ENCODE assay signal across 8 mouse cellular contexts in genomic region chr13:83731481-83732006, GRCm38 (mm10).
A peak's percentile ranks its signal among the peaks of the same experiment; 100 is the strongest.
DNase-seq lines count a peak whose midpoint lies in the region; ATAC-seq and TF ChIP-seq lines count a peak whose summit lies in the region.

No protein-coding gene starts in this region.

- TF ChIP-seq CTCF in heart, adult 2 months (IDR thresholded peaks at IDR 0.05): no peak
- TF ChIP-seq CTCF in testis, adult 2 months (IDR thresholded peaks at IDR 0.05; ENCODE audit: control insufficient read depth, insufficient read depth, insufficient replicate concordance, low read depth, low read length): no peak

- H3K9ac ChIP-seq in heart, adult 2 months (ENCODE audit: low read depth, low read length): no peak overlapping the region
- H3K9ac ChIP-seq in limb, embryonic 15.5 days: no peak overlapping the region

- no peaks in the 10 kb centered on the region; the same call in 1 of the 2 replicates for H3K4me1 ChIP-seq in heart, adult 2 months (ENCODE audit: control insufficient read depth, insufficient read depth, low read length)
- peaks cover 18% of the 10 kb centered on the region for H3K4me1 ChIP-seq in testis, adult 2 months (ENCODE audit: control insufficient read depth, insufficient read depth, low read length)
- H3K4me1 ChIP-seq in limb, embryonic 15.5 days: peaks cover 35% of the 10 kb centered on the region

- DNase-seq in heart, adult 2 months: no peak
- no peak for DNase-seq in heart, adult 9 months (ENCODE audit: low spot score in 2 of 2)
- DNase-seq in testis, postnatal 14 days (ENCODE audit: low spot score): no peak
- peak; percentile 57 for DNase-seq in testis, postnatal 10 days (ENCODE audit: low spot score)
- DNase-seq in urinary bladder, postnatal 36 days (ENCODE audit: low spot score in 2 of 2): no peak
- DNase-seq in adrenal gland, postnatal 36 days: no peak

- peak overlapping the region; percentile 55; the same call in 1 of the 2 replicates for H3K4me3 ChIP-seq in heart, adult 2 months
- peak overlapping the region; percentile 84 for H3K4me3 ChIP-seq in testis, adult 2 months (ENCODE audit: control insufficient read depth, low read depth, low read length)
- peak overlapping the region; percentile 63 for H3K4me3 ChIP-seq in limb, embryonic 15.5 days

- peak overlapping the region; percentile 94 for H3K4me2 ChIP-seq in limb, embryonic 15.5 days

- TF ChIP-seq EP300 in heart, adult 2 months (IDR thresholded peaks at IDR 0.05; ENCODE audit: insufficient read depth, low read depth, low read length): no peak

- WGBS in heart, adult 2 months: 2% methylated on average over 10 of the region's 10 CpGs
- WGBS in limb, embryonic 15.5 days: 1% methylated on average over 9 of the region's 10 CpGs

- intact Hi-C loops in heart, adult 2 months (cut with DNase I): loop anchor here (5.0 to 10.0 kb wide), 2 partner anchors 493 to 616 kb away; partner anchors contain the start of gene Tmem161b

- no peaks in the 10 kb centered on the region for H3K79me2 ChIP-seq in heart, adult 2 months (replicated peaks; ENCODE audit: control insufficient read depth, insufficient read depth, low read length)

- ATAC-seq in limb, embryonic 15.5 days (ENCODE audit: insufficient number of reproducible peaks, low FRiP score, low TSS enrichment, low read depth): no peak; the same call in 1 of the 2 replicates

- no peak overlapping the region for H3K27ac ChIP-seq in heart, adult 2 months
- no peak overlapping the region for H3K27ac ChIP-seq in testis, adult 2 months (ENCODE audit: control insufficient read depth, insufficient read depth, low read depth, low read length)
- no peak overlapping the region for H3K27ac ChIP-seq in limb, embryonic 15.5 days

- no peaks in the 10 kb centered on the region for H3K9me3 ChIP-seq in limb, embryonic 15.5 days

- H3K27me3 ChIP-seq in heart, adult 2 months (ENCODE audit: control insufficient read depth, insufficient read depth, low read length): peaks cover 34% of the 10 kb centered on the region
- 0 out of 2 replicates have a peak, but pooled peaks cover 6% of the 10 kb centered on the region for H3K27me3 ChIP-seq in testis, adult 2 months (ENCODE audit: control insufficient read depth, insufficient read depth, low read length)
- peaks cover 83% of the 10 kb centered on the region for H3K27me3 ChIP-seq in limb, embryonic 15.5 days

- no peak for TF ChIP-seq POLR2A in heart, adult 2 months (IDR thresholded peaks at IDR 0.05; ENCODE audit: insufficient read depth, low read depth, low read length)
- no peak for TF ChIP-seq POLR2A in testis, adult 2 months (IDR thresholded peaks at IDR 0.05; ENCODE audit: control insufficient read depth, low read depth, low read length)

- H3K36me3 ChIP-seq in heart, adult 2 months (ENCODE audit: control insufficient read depth, insufficient read depth, low read length): no peaks in the 10 kb centered on the region
- H3K36me3 ChIP-seq in testis, adult 2 months (ENCODE audit: control insufficient read depth, insufficient read depth, low read length): no peaks in the 10 kb centered on the region
- no peaks in the 10 kb centered on the region for H3K36me3 ChIP-seq in limb, embryonic 15.5 days
